Mouse (Mus musculus): ENCODE data around the gene Nlgn1. TPM values are rescaled to one million over a fixed set of nuclear protein-coding genes. Genes with fewer than 3 reads are reported as not detected.

Gene Nlgn1
- polyA plus RNA-seq, 1 experiment from 2014 or later = 18.6 TPM

GRCm38 (mm10) chr3:25763689-25764088 lies 568.6 kb downstream of the Nlgn1 start:
- H3K27ac ChIP-seq = no peak overlapping the region
- no peak overlapping the region for H3K9ac ChIP-seq (replicated peaks)
- H3K27me3 ChIP-seq = no peaks in the 10 kb centered on the region
- 89% methylated on average over 4 of the region's 4 CpGs for WGBS
- no peaks in the 10 kb centered on the region for H3K9me3 ChIP-seq
- H3K4me1 ChIP-seq (replicated peaks) = no peaks in the 10 kb centered on the region
- no peak overlapping the region for H3K4me2 ChIP-seq (replicated peaks)
- H3K36me3 ChIP-seq = no peaks in the 10 kb centered on the region
- no peak for ATAC-seq
- H3K4me3 ChIP-seq (replicated peaks) = no peak overlapping the region

GRCm38 (mm10) chr3:25757813-25758212 lies 574.4 kb downstream of the Nlgn1 start:
- no peaks in the 10 kb centered on the region for H3K27me3 ChIP-seq
- WGBS = 94% methylated on average over 2 of the region's 2 CpGs

GRCm38 (mm10) chr3:25724111-25724510 lies 608.1 kb downstream of the Nlgn1 start:
- no peaks in the 10 kb centered on the region for H3K4me1 ChIP-seq (replicated peaks)
- 90% methylated on average over 1 of the region's 1 CpGs for WGBS
- H3K36me3 ChIP-seq = no peaks in the 10 kb centered on the region
- H3K4me2 ChIP-seq (replicated peaks) = no peak overlapping the region
- no peaks in the 10 kb centered on the region for H3K9me3 ChIP-seq
- H3K27ac ChIP-seq = no peak overlapping the region
- no peak overlapping the region for H3K9ac ChIP-seq (replicated peaks)
- H3K27me3 ChIP-seq = no peaks in the 10 kb centered on the region
- no peak overlapping the region for H3K4me3 ChIP-seq (replicated peaks)
- no peak for ATAC-seq

More at GRCm38 (mm10) chr3:25757813-25758212, 574.4 kb downstream of the Nlgn1 start:
- Histone ChIP-seq H3K9me3 (no peaks in the 10 kb centered on the region), H3K27ac (no peak overlapping the region), H3K4me2 (replicated peaks) (no peak overlapping the region), H3K4me1 (replicated peaks) (no peaks in the 10 kb centered on the region), H3K9ac (replicated peaks) (no peak overlapping the region), H3K4me3 (replicated peaks) (no peak overlapping the region), H3K36me3 (no peaks in the 10 kb centered on the region)
- no peak for ATAC-seq

DNA sequence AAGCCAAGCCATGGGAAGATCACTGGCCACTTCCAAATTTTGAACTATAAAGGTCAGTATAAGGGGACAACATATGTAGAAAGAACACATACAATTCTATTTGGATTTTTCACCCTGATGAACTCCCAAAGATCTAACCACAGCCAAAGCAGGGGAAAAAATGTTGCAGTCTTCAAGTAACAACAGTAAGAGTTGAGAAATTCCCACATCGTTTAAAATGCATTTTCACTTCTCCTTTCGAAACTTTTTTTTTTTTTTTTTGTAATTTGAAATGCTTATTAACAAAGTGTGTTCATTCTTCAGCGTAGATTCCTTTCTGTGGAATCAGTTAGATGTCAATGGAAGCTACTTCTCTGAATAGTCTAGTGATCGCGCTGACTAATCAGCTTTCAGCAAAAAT lies 610.8 kb downstream of the Nlgn1 start:
- no peak overlapping the region for H3K9ac ChIP-seq (replicated peaks)
- 74% methylated on average over 5 of the region's 5 CpGs for WGBS
- H3K27ac ChIP-seq = no peak overlapping the region
- no peaks in the 10 kb centered on the region for H3K27me3 ChIP-seq
- H3K4me1 ChIP-seq (replicated peaks) = no peaks in the 10 kb centered on the region
- no peak overlapping the region for H3K4me2 ChIP-seq (replicated peaks)
- no peaks in the 10 kb centered on the region for H3K9me3 ChIP-seq
- ATAC-seq = no peak
- no peaks in the 10 kb centered on the region for H3K36me3 ChIP-seq
- no peak overlapping the region for H3K4me3 ChIP-seq (replicated peaks)

DNA sequence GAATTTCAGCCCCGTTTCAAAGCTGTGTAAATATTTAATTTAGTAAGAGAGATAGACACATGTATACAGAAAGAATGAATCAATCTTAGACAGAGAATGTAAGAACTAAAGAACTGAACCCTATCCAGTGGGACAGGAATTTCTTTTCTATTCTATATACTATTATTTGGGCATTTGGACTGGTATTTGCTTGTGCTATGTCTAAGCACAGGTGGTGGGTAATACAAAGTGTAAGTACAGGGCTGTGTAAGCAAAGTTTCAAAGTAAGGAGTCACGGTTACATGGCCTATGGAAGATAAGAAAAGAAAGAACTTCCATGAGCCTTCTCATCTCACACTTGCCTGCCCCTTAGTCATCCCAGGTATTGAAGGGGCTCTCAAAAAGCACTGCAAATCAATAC lies 624.9 kb downstream of the Nlgn1 start:
- H3K4me3 ChIP-seq (replicated peaks) = no peak overlapping the region
- H3K36me3 ChIP-seq = no peaks in the 10 kb centered on the region
- no peaks in the 10 kb centered on the region for H3K9me3 ChIP-seq
- no peaks in the 10 kb centered on the region for H3K4me1 ChIP-seq (replicated peaks)
- H3K9ac ChIP-seq (replicated peaks) = no peak overlapping the region
- H3K4me2 ChIP-seq (replicated peaks) = no peak overlapping the region
- no peaks in the 10 kb centered on the region for H3K27me3 ChIP-seq
- 80% methylated on average over 2 of the region's 2 CpGs for WGBS
- H3K27ac ChIP-seq = no peak overlapping the region
- ATAC-seq = no peak

GRCm38 (mm10) chr3:25697231-25697630 lies 635.0 kb downstream of the Nlgn1 start:
- no peak overlapping the region for H3K9ac ChIP-seq (replicated peaks)
- H3K4me1 ChIP-seq (replicated peaks) = peaks cover 3% of the 10 kb centered on the region; the same call in 1 of the 2 replicates
- no peak overlapping the region for H3K27ac ChIP-seq
- no peaks in the 10 kb centered on the region for H3K27me3 ChIP-seq
- H3K4me2 ChIP-seq (replicated peaks) = no peak overlapping the region
- no peak overlapping the region for H3K4me3 ChIP-seq (replicated peaks)
- 60% methylated on average over 1 of the region's 1 CpGs for WGBS
- ATAC-seq = no peak
- no peaks in the 10 kb centered on the region for H3K9me3 ChIP-seq
- H3K36me3 ChIP-seq = no peaks in the 10 kb centered on the region

DNA sequence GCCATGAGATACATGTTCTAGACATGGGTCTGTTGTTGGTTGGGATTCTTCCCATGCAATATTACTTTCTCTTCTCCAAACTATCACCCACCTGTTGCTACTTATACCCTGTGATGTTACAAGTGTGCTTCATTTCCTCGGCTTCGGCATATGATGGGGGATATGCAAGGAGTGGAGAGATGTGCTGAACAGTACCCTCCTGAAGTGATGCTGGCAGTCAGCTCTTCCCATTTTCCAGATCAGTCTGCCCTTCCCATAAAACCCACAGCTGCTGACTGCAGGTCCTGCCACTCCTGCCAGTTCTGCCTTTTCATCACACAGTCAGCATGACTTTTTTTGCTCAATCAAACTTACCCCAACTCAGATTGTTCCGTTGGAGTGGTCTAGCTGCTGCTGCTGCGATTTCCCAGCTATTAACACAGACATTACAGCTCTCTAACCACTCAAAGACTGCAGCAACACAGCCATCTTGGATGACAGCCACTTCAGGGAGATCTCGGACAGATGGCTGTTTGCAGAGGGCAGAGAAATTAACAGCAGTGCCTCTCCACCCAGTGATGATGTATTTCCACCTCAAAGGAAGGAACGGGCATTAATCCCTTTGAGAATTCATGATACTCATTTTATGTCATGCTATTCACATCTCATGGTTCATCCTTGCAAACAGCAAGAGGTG lies 643.3 kb downstream of the Nlgn1 start:
- H3K9me3 ChIP-seq = no peaks in the 10 kb centered on the region
- H3K4me2 ChIP-seq (replicated peaks) = no peak overlapping the region
- no peak overlapping the region for H3K9ac ChIP-seq (replicated peaks)
- no peaks in the 10 kb centered on the region for H3K36me3 ChIP-seq
- no peak for ATAC-seq
- H3K4me3 ChIP-seq (replicated peaks) = no peak overlapping the region
- H3K27ac ChIP-seq = no peak overlapping the region
- no peaks in the 10 kb centered on the region for H3K27me3 ChIP-seq
- WGBS = 78% methylated on average over 6 of the region's 6 CpGs
- H3K4me1 ChIP-seq (replicated peaks) = no peaks in the 10 kb centered on the region

GRCm38 (mm10) chr3:25683696-25684095 lies 648.6 kb downstream of the Nlgn1 start:
- WGBS = 91% methylated on average over 2 of the region's 2 CpGs
- no peak overlapping the region for H3K27ac ChIP-seq
- no peak for ATAC-seq
- no peak overlapping the region for H3K9ac ChIP-seq (replicated peaks)
- no peaks in the 10 kb centered on the region for H3K4me1 ChIP-seq (replicated peaks)
- H3K4me3 ChIP-seq (replicated peaks) = no peak overlapping the region
- H3K4me2 ChIP-seq (replicated peaks) = no peak overlapping the region
- H3K9me3 ChIP-seq = no peaks in the 10 kb centered on the region
- no peaks in the 10 kb centered on the region for H3K27me3 ChIP-seq
- H3K36me3 ChIP-seq = no peaks in the 10 kb centered on the region

DNA sequence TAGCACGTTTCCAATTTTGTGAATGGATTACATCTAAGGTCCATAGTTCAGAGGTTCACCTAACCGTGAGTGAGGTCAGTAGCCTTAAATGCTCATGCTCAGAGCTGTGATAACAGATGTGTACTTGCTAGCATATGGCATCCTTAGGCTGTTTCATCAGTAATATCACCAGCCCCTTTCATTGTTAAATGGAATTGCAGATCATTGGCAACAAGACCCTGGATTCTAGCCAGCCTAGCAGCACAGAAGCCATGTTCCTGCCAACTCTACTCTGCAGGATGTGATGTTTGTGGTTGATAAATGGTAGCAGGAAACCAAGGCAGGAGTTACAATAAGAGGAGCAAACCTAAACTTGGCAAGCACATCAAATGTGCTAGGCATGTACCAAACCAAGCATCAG lies 652.9 kb downstream of the Nlgn1 start:
- WGBS = 84% methylated on average over 2 of the region's 2 CpGs
- no peak overlapping the region for H3K9ac ChIP-seq (replicated peaks)
- no peaks in the 10 kb centered on the region for H3K27me3 ChIP-seq
- H3K9me3 ChIP-seq = no peaks in the 10 kb centered on the region
- no peak overlapping the region for H3K4me2 ChIP-seq (replicated peaks)
- no peaks in the 10 kb centered on the region for H3K36me3 ChIP-seq
- ATAC-seq = no peak
- no peak overlapping the region for H3K4me3 ChIP-seq (replicated peaks)
- no peak overlapping the region for H3K27ac ChIP-seq
- no peaks in the 10 kb centered on the region for H3K4me1 ChIP-seq (replicated peaks)

- H3K27me3 ChIP-seq = no peaks in the 10 kb centered on the region
- WGBS = 88% methylated on average over 10 of the region's 10 CpGs
- H3K4me3 ChIP-seq (replicated peaks) = no peak overlapping the region
- no peak overlapping the region for H3K9ac ChIP-seq (replicated peaks)
- ATAC-seq = no peak
- no peak overlapping the region for H3K4me2 ChIP-seq (replicated peaks)
- peaks cover 8% of the 10 kb centered on the region for H3K4me1 ChIP-seq (replicated peaks)
- H3K36me3 ChIP-seq = no peaks in the 10 kb centered on the region
- no peak overlapping the region for H3K27ac ChIP-seq
- no peaks in the 10 kb centered on the region for H3K9me3 ChIP-seq
Measured at GRCm38 (mm10) chr3:25675888-25676287, 656.4 kb downstream of the Nlgn1 start.

GRCm38 (mm10) chr3:25675069-25675468 lies 657.2 kb downstream of the Nlgn1 start:
- no peak overlapping the region for H3K4me3 ChIP-seq (replicated peaks)
- no peak overlapping the region for H3K4me2 ChIP-seq (replicated peaks)
- H3K36me3 ChIP-seq = no peaks in the 10 kb centered on the region
- H3K9me3 ChIP-seq = no peaks in the 10 kb centered on the region
- 61% methylated on average over 3 of the region's 3 CpGs for WGBS
- no peak for ATAC-seq
- no peak overlapping the region for H3K27ac ChIP-seq
- H3K27me3 ChIP-seq = no peaks in the 10 kb centered on the region
- no peak overlapping the region for H3K9ac ChIP-seq (replicated peaks)
- peaks cover 8% of the 10 kb centered on the region for H3K4me1 ChIP-seq (replicated peaks)

DNA sequence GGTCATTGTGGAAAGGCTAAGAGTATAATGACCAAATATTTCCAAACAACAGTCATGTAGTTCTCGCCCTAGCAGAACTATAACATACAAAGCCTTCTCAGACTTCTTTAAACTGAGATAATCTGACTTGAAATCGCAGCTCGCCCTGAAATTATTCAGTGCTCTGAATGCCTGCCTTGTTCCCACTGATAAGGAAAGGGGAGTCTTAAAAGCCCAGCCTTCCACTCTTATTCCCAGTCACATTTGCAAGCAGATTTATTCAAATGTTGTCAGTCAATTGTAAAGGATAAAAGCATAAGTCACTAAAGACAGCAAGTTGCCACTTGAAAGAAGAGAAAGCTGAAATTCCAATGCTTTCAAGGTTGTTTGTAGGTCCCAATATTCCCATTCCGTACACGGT lies 658.9 kb downstream of the Nlgn1 start:
- no peaks in the 10 kb centered on the region for H3K9me3 ChIP-seq
- no peak overlapping the region for H3K4me2 ChIP-seq (replicated peaks)
- no peak overlapping the region for H3K9ac ChIP-seq (replicated peaks)
- H3K27ac ChIP-seq = 0 out of 2 replicates have a peak overlapping the region, but pooled peaks have one; percentile 0
- 29% methylated on average over 5 of the region's 5 CpGs for WGBS
- ATAC-seq = no peak
- H3K27me3 ChIP-seq = no peaks in the 10 kb centered on the region
- H3K4me3 ChIP-seq (replicated peaks) = no peak overlapping the region
- H3K36me3 ChIP-seq = no peaks in the 10 kb centered on the region
- peaks cover 8% of the 10 kb centered on the region for H3K4me1 ChIP-seq (replicated peaks)

DNA sequence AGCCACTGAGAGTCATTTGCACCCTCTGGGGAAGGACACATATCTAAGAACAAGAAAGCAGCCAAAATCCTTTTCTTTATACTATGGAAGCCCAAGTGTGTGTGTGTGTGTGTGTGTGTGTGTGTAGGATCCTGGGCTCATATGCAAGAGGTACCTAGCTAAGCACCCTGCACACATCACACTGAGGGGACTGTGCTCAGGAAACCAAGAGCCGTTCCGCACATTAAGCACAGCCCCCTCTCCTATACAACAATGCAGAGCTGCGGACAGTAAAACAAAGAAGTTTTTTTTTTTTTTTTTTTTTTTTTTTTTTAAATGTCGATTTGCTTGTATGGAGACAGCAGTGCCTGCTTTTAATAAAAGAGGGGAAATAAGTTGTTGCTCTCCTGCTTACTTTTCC lies 659.5 kb downstream of the Nlgn1 start:
- WGBS = 44% methylated on average over 4 of the region's 4 CpGs
- Histone ChIP-seq H3K27ac (no peak overlapping the region), H3K4me3 (replicated peaks) (no peak overlapping the region)

More for the DNA sequence above, 659.5 kb downstream of the Nlgn1 start:
- Histone ChIP-seq H3K9ac (replicated peaks) (no peak overlapping the region), H3K27me3 (no peaks in the 10 kb centered on the region), H3K36me3 (no peaks in the 10 kb centered on the region), H3K9me3 (no peaks in the 10 kb centered on the region), H3K4me1 (replicated peaks) (peaks cover 8% of the 10 kb centered on the region), H3K4me2 (replicated peaks) (no peak overlapping the region)
- ATAC-seq = no peak
